Mouse (Mus musculus) limb, embryonic 14.5 days (tissue): ENCODE data around the gene Pde5a. TPM values are rescaled to one million over a fixed set of nuclear protein-coding genes. Genes with fewer than 3 reads are reported as not detected.

Experiments used
- ATAC-seq: fragments of 200-750 bp; cut with Nextera tagmentation; 2 replicates; pipeline ENCODE4 v1.8.0; 2017; ENCODE audit warnings: low read depth, moderate number of reproducible peaks, moderate TSS enrichment; ENCODE audit not compliant: low FRiP score
- DNase-seq: peaks from one replicate; pipeline ENCODE4 v3.0.0-alpha.2; 2015; ENCODE audit warnings: low spot score
- H3K27ac ChIP-seq: fragments of 300-500 bp; sonication (generic); replicated peaks from 2 replicates; pipeline ENCODE4 v1.5.1; 2014; ENCODE audit warnings: low read depth, mild to moderate bottlenecking, low read length, moderate library complexity, mixed read lengths
- H3K27me3 ChIP-seq: fragments of 300-500 bp; sonication (generic); 2 replicates; pipeline ENCODE4 v1.6.1; 2014; ENCODE audit warnings: low read length, mixed read lengths; ENCODE audit not compliant: control insufficient read depth, insufficient read depth
- H3K36me3 ChIP-seq: fragments of 300-500 bp; sonication (generic); 2 replicates; pipeline ENCODE4 v1.6.1; 2014; ENCODE audit warnings: mild to moderate bottlenecking, low read length, moderate library complexity, mixed read lengths; ENCODE audit not compliant: control insufficient read depth, insufficient read depth
- H3K4me1 ChIP-seq: fragments of 300-500 bp; sonication (generic); 2 replicates; pipeline ENCODE4 v1.6.1; 2014; ENCODE audit warnings: antibody characterized with exemption, low read length, mixed read lengths; ENCODE audit not compliant: control insufficient read depth, insufficient read depth
- H3K4me2 ChIP-seq: fragments of 300-500 bp; sonication (generic); replicated peaks from 2 replicates; pipeline ENCODE4 v1.6.1; 2014; ENCODE audit warnings: low read depth, mild to moderate bottlenecking, low read length, moderate library complexity; ENCODE audit not compliant: severe bottlenecking
- H3K4me3 ChIP-seq: fragments of 300-500 bp; sonication (generic); replicated peaks from 2 replicates; pipeline ENCODE4 v1.5.1; 2014; ENCODE audit warnings: low read length
- H3K9ac ChIP-seq: fragments of 300-500 bp; sonication (generic); 2 replicates; pipeline ENCODE4 v1.6.1; 2014; ENCODE audit warnings: mild to moderate bottlenecking, low read depth, low read length, moderate library complexity; ENCODE audit not compliant: severe bottlenecking
- H3K9me3 ChIP-seq: fragments of 300-500 bp; sonication (generic); 2 replicates; pipeline ENCODE4 v1.6.1; 2016; ENCODE audit warnings: low read length; ENCODE audit not compliant: control insufficient read depth
- POLR2A ChIP-seq: fragments of 200-500 bp; IDR thresholded peaks from 2 replicates; pipeline ENCODE4 v1.8.0; 2012; ENCODE audit warnings: inconsistent platforms, mild to moderate bottlenecking, moderate library complexity, borderline replicate concordance; ENCODE audit not compliant: insufficient read depth, insufficient read length; ENCODE audit errors: extremely low read depth
- WGBS: fragments of 180-500 bp; shearing (Covaris S2); extraction: QIAGEN DNeasy Blood & Tissue Kit; methylation state at CpG from one replicate; pipeline ENCODE4 v1.1.7; 2014; 5-methylcytosine and 5-hydroxymethylcytosine counted together
- polyA plus RNA-seq, 2 experiments: library from polyadenylated mRNA; depleted of rRNA in 1 of 2; stranded (reverse) in 1 of 2; unstranded in 1 of 2; fragments of >200 nt; fragmentation: Nextera tagmentation in 1 of 2; extraction: Ambion mirVana in 1 of 2; gene quantifications; 2 replicates each; pipeline versions ENCODE4 v1.2.1 to v1.2.3; 2012 to 2014

Gene Pde5a
- polyA plus RNA-seq, 2 experiments = 4.9 to 6.2 TPM

- no peak overlapping the region for H3K9ac ChIP-seq
- DNase-seq = no peak
Measured at GRCm38 (mm10) chr3:122848410-122849034, 119.8 kb downstream of the Pde5a start.

GRCm38 (mm10) chr3:122855149-122855548 lies 126.4 kb downstream of the Pde5a start:
- WGBS = 62% methylated on average over 11 of the region's 11 CpGs
- Histone ChIP-seq H3K27me3 (no peaks in the 10 kb centered on the region), H3K27ac (no peak overlapping the region), H3K4me1 (peaks cover 7% of the 10 kb centered on the region), H3K4me2 (no peak overlapping the region), H3K36me3 (no peaks in the 10 kb centered on the region), H3K9me3 (no peaks in the 10 kb centered on the region), H3K9ac (no peak overlapping the region), H3K4me3 (no peak overlapping the region)
- TF ChIP-seq POLR2A = no peak
- DNase-seq (no peak), ATAC-seq (no peak)

More at GRCm38 (mm10) chr3:122848410-122849034, 119.8 kb downstream of the Pde5a start:
- Histone ChIP-seq H3K27ac (peak overlapping the region; percentile 39; the same call in 1 of the 2 replicates), H3K4me1 (peaks cover 2% of the 10 kb centered on the region; the same call in 1 of the 2 replicates), H3K4me2 (no peak overlapping the region), H3K9me3 (0 out of 2 replicates have a peak, but pooled peaks cover 4% of the 10 kb centered on the region), H3K36me3 (no peaks in the 10 kb centered on the region), H3K4me3 (no peak overlapping the region), H3K27me3 (no peaks in the 10 kb centered on the region)
- ATAC-seq = no peak
- no peak for TF ChIP-seq POLR2A
- WGBS = 52% methylated on average over 5 of the region's 5 CpGs

- 64% methylated on average over 2 of the region's 2 CpGs for WGBS
- H3K36me3 ChIP-seq = no peaks in the 10 kb centered on the region
- TF ChIP-seq POLR2A = no peak
- no peak overlapping the region for H3K4me3 ChIP-seq
- ATAC-seq = no peak
- H3K4me2 ChIP-seq = no peak overlapping the region
- peaks cover 7% of the 10 kb centered on the region for H3K4me1 ChIP-seq
- DNase-seq = no peak
- H3K27me3 ChIP-seq = no peaks in the 10 kb centered on the region
- no peak overlapping the region for H3K27ac ChIP-seq
- H3K9ac ChIP-seq = no peak overlapping the region
- no peaks in the 10 kb centered on the region for H3K9me3 ChIP-seq
Measured at GRCm38 (mm10) chr3:122859829-122860228, 131.1 kb downstream of the Pde5a start.

DNA sequence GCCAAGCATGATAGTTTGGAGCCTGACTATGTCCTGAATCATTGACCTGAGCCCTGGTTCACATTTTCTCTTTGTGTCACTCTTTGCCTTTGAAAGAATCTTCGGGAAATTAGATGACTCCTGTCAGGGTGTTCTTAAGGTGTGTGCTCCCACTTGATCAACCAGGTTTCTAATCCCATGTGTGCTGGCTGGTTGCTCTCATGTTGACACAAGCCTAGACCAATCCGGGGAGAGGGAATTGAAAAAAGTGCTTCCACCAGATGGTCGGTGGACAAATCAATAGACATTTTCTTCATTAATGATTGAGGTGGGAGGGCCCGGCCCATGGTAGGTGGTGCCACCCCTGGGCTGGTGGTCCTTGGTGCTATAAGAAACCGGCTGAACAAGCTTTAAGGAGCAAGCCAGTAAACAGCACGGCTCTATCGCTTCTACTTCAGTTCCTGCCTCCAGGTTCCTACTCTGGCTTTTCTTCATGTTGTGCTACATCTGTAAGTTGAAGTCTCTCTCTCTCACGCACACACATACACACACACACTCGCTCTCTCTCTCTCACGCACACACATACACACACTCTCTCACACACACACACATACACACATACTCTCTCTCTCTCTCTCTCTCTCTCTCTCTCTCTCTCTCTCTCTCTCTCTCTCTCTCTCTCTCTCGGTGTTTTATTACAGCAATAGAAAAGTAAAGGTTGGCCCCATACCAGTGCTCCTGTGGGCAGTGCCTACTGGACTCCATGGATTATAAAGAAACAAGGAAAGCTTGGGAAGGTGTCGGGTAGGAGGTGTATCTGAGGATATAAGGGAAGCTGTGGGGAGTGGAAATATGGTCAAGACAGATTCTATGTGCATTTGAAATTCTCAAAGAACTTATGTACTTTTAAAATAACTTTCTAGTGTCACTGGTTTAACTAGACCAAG lies 132.1 kb downstream of the Pde5a start:
- no peak overlapping the region for H3K27ac ChIP-seq
- no peak for DNase-seq
- TF ChIP-seq POLR2A = no peak
- peaks cover 7% of the 10 kb centered on the region for H3K4me1 ChIP-seq
- no peaks in the 10 kb centered on the region for H3K9me3 ChIP-seq
- no peak overlapping the region for H3K9ac ChIP-seq
- ATAC-seq = no peak
- no peak overlapping the region for H3K4me2 ChIP-seq
- H3K36me3 ChIP-seq = no peaks in the 10 kb centered on the region
- no peak overlapping the region for H3K4me3 ChIP-seq
- no peaks in the 10 kb centered on the region for H3K27me3 ChIP-seq
- whole genome bisulfite sequencing = 84% methylated on average over 12 of the region's 12 CpGs

GRCm38 (mm10) chr3:122865092-122865491 lies 136.3 kb downstream of the Pde5a start:
- H3K4me3 ChIP-seq = no peak overlapping the region
- TF ChIP-seq POLR2A = no peak
- H3K27me3 ChIP-seq = no peaks in the 10 kb centered on the region
- H3K36me3 ChIP-seq = no peaks in the 10 kb centered on the region
- DNase-seq = no peak
- H3K27ac ChIP-seq = no peak overlapping the region
- 86% methylated on average over 4 of the region's 4 CpGs for WGBS
- H3K9ac ChIP-seq = no peak overlapping the region
- H3K9me3 ChIP-seq = no peaks in the 10 kb centered on the region
- H3K4me1 ChIP-seq = no peaks in the 10 kb centered on the region
- H3K4me2 ChIP-seq = no peak overlapping the region
- ATAC-seq = no peak
